Mouse (Mus musculus) granulocyte monocyte progenitor cell, adult 5-6 weeks (primary cell): ENCODE measurements around the gene Spock1. TPM values are rescaled to one million over a fixed set of nuclear protein-coding genes. Genes with fewer than 3 reads are reported as not detected.

ENCODE experiments used
- ATAC-seq: replicated peaks from 2 replicates; pipeline ENCODE4 v1.8.0; 2016; ENCODE audit warnings: mild to moderate bottlenecking, moderate TSS enrichment, inconsistent platforms; ENCODE audit not compliant: poor library complexity, severe bottlenecking
- total RNA-seq, 2 experiments: library from RNA; stranded (forward) in 1 of 2; stranded (reverse) in 1 of 2; fragments of 200-712, 200-1000 nt in 1 of 2; fragments of >200 nt in 1 of 2; fragmentation: Nextera tagmentation in 1 of 2; gene quantifications; 2 replicates each; pipeline ENCODE4 v1.2.3; 2014 to 2017

Spock1 gene
- total RNA-seq, 2 experiments from 2014 or later, result not detected

GRCm38 (mm10) chr13:57671322-57671721 is 236.8 kb downstream of the Spock1 start:
- no peak for ATAC-seq

GRCm38 (mm10) chr13:57667621-57668020 is 240.5 kb downstream of the Spock1 start:
- no peak for ATAC-seq

- no peak for ATAC-seq
These were observed 241.8 kb downstream of the Spock1 start for GRCm38 (mm10) chr13:57666173-57666842.

GRCm38 (mm10) chr13:57662554-57662953 is 245.6 kb downstream of the Spock1 start:
- ATAC-seq, result no peak

- no peak for ATAC-seq
These were observed 247.6 kb downstream of the Spock1 start for GRCm38 (mm10) chr13:57660523-57660922.

GRCm38 (mm10) chr13:57659872-57660271 is 248.3 kb downstream of the Spock1 start:
- no peak for ATAC-seq

GRCm38 (mm10) chr13:57656606-57657005 is 251.5 kb downstream of the Spock1 start:
- ATAC-seq, result no peak

- ATAC-seq, result no peak
These were observed 253.8 kb downstream of the Spock1 start for GRCm38 (mm10) chr13:57654362-57654761.

- ATAC-seq, result no peak
These were observed 256.9 kb downstream of the Spock1 start for GRCm38 (mm10) chr13:57651236-57651635.

GRCm38 (mm10) chr13:57648784-57649183 is 259.3 kb downstream of the Spock1 start:
- ATAC-seq, result no peak

GRCm38 (mm10) chr13:57647456-57647855 is 260.7 kb downstream of the Spock1 start:
- ATAC-seq, result no peak

- no peak for ATAC-seq
These were observed 265.1 kb downstream of the Spock1 start for GRCm38 (mm10) chr13:57643036-57643435.

- no peak for ATAC-seq
These were observed 266.5 kb downstream of the Spock1 start for GRCm38 (mm10) chr13:57641649-57642048.

- ATAC-seq, result no peak
These were observed 267.2 kb downstream of the Spock1 start for GRCm38 (mm10) chr13:57640968-57641367.

GRCm38 (mm10) chr13:57638820-57639219 is 269.3 kb downstream of the Spock1 start:
- no peak for ATAC-seq

GRCm38 (mm10) chr13:57637606-57638132 is 270.5 kb downstream of the Spock1 start:
- no peak for ATAC-seq

GRCm38 (mm10) chr13:57637080-57637572 is 271.0 kb downstream of the Spock1 start:
- no peak for ATAC-seq

- no peak for ATAC-seq
These were observed 271.7 kb downstream of the Spock1 start for GRCm38 (mm10) chr13:57636196-57637015.

- no peak for ATAC-seq
These were observed 277.6 kb downstream of the Spock1 start for GRCm38 (mm10) chr13:57630532-57630931.

GRCm38 (mm10) chr13:57628218-57628617 is 279.9 kb downstream of the Spock1 start:
- no peak for ATAC-seq

- no peak for ATAC-seq
These were observed 281.7 kb downstream of the Spock1 start for GRCm38 (mm10) chr13:57626434-57626833.
